ENCODE assay signal across 10 mouse cellular contexts in genomic region chr17:73258620-73259019, GRCm38 (mm10).
A peak's percentile ranks its signal among the peaks of the same experiment; 100 is the strongest.
DNase-seq lines count a peak whose midpoint lies in the region; ATAC-seq and TF ChIP-seq lines count a peak whose summit lies in the region.
"Had no signal": no experiment of that assay in that cellular context is flagged by ENCODE, and none has a peak within 500 bp of the region (broad histone marks: within the 10 kb centered on the region; RNA-seq: fewer than 3 reads in every experiment).

No protein-coding gene starts in this region.

- no peak overlapping the region for H3K27ac ChIP-seq in kidney, embryonic 15.5 days
- 0 out of 2 replicates have a peak overlapping the region, but pooled peaks have one; percentile 27 for H3K27ac ChIP-seq in bone marrow, adult 2 months (ENCODE audit: control insufficient read depth, insufficient read depth, low read depth, low read length, poor library complexity)
- H3K27ac ChIP-seq in intestine, embryonic 16.5 days (ENCODE audit: low read length): no peak overlapping the region
- no peak overlapping the region for H3K27ac ChIP-seq in cerebellum, adult 2 months (ENCODE audit: insufficient read depth, low read length)
- H3K27ac ChIP-seq: macrophage had no signal

- no peak for TF ChIP-seq POLR2A in bone marrow, adult 2 months (IDR thresholded peaks at IDR 0.05; ENCODE audit: borderline replicate concordance, control insufficient read depth, low read depth, low read length)
- no peak for TF ChIP-seq POLR2A in cerebellum, adult 2 months (IDR thresholded peaks at IDR 0.05; ENCODE audit: borderline replicate concordance, insufficient read depth, low read length)

- no peak for TF ChIP-seq CTCF in bone marrow, adult 2 months (IDR thresholded peaks at IDR 0.05; ENCODE audit: control insufficient read depth, insufficient read depth, low read length)
- TF ChIP-seq CTCF in cerebellum, adult 2 months (IDR thresholded peaks at IDR 0.05; ENCODE audit: borderline replicate concordance, insufficient read depth, low read depth, low read length): no peak

- no peaks in the 10 kb centered on the region for H3K9me3 ChIP-seq in kidney, embryonic 15.5 days (replicated peaks)
- H3K9me3 ChIP-seq in intestine, embryonic 16.5 days (ENCODE audit: control insufficient read depth, low read length): no peaks in the 10 kb centered on the region

- no peak for DNase-seq in kidney, adult 8-10 months
- DNase-seq in splenic B cell, adult 2 months (ENCODE audit: low read depth, low spot score): peak; percentile 72
- DNase-seq in cerebellum, adult 2 months: no peak
- DNase-seq in cerebellum, adult 9-10 months: no peak

- 10% methylated on average over 12 of the region's 12 CpGs for WGBS in kidney, embryonic 15.5 days
- 12% methylated on average over 12 of the region's 12 CpGs for WGBS in bone marrow, adult 2 months
- WGBS in intestine, embryonic 16.5 days: 20% methylated on average over 12 of the region's 12 CpGs
- WGBS in cerebellum, adult 2 months: 58% methylated on average over 12 of the region's 12 CpGs

- H3K9ac ChIP-seq in kidney, embryonic 15.5 days: no peak overlapping the region
- H3K9ac ChIP-seq in intestine, embryonic 16.5 days (ENCODE audit: low read depth, low read length): no peak overlapping the region

- H3K36me3 ChIP-seq in kidney, embryonic 15.5 days: no peaks in the 10 kb centered on the region
- H3K36me3 ChIP-seq in intestine, embryonic 16.5 days (ENCODE audit: control insufficient read depth, insufficient read depth, low read length): no peaks in the 10 kb centered on the region
- H3K36me3 ChIP-seq in splenic B cell, adult 2 months (ENCODE audit: control insufficient read depth, insufficient read depth, low read length, poor library complexity, severe bottlenecking): no peaks in the 10 kb centered on the region

- ATAC-seq in kidney, embryonic 15.5 days (replicated peaks; ENCODE audit: low FRiP score): peak; percentile 43; the same call in 1 of the 2 replicates
- ATAC-seq in intestine, embryonic 16.5 days: peak; percentile 89
- no peak for ATAC-seq in erythroblast, adult 5-6 weeks (replicated peaks; ENCODE audit: low FRiP score, poor library complexity, severe bottlenecking)

- H3K27me3 ChIP-seq in kidney, embryonic 15.5 days: no peaks in the 10 kb centered on the region
- no peaks in the 10 kb centered on the region for H3K27me3 ChIP-seq in intestine, embryonic 16.5 days (replicated peaks; ENCODE audit: control insufficient read depth, insufficient read depth, low read length)
- H3K27me3 ChIP-seq in splenic B cell, adult 2 months (ENCODE audit: control insufficient read depth, insufficient read depth, low read length, poor library complexity, severe bottlenecking): no peaks in the 10 kb centered on the region
- no peaks in the 10 kb centered on the region for H3K27me3 ChIP-seq in cerebellum, adult 2 months (ENCODE audit: control insufficient read depth, insufficient read depth, low read length)

- H3K4me2 ChIP-seq in kidney, embryonic 15.5 days: peak overlapping the region; percentile 40
- H3K4me2 ChIP-seq in intestine, embryonic 16.5 days (ENCODE audit: low read depth, low read length): peak overlapping the region; percentile 19; the same call in 1 of the 2 replicates
- H3K4me2 ChIP-seq: heart, embryonic 11.5 days had no signal

- H3K4me3 ChIP-seq in kidney, embryonic 15.5 days (replicated peaks): no peak overlapping the region
- no peak overlapping the region for H3K4me3 ChIP-seq in bone marrow, adult 2 months (replicated peaks; ENCODE audit: control insufficient read depth, low read depth, low read length)
- no peak overlapping the region for H3K4me3 ChIP-seq in intestine, embryonic 16.5 days (ENCODE audit: low read length)
- no peak overlapping the region for H3K4me3 ChIP-seq in cerebellum, adult 2 months (replicated peaks; ENCODE audit: insufficient read depth, low read depth, low read length)

- peaks cover 10% of the 10 kb centered on the region for H3K4me1 ChIP-seq in kidney, embryonic 15.5 days
- H3K4me1 ChIP-seq in bone marrow, adult 2 months (ENCODE audit: control insufficient read depth, insufficient read depth, low read length): peaks cover 2% of the 10 kb centered on the region; the same call in 1 of the 2 replicates
- peaks cover 8% of the 10 kb centered on the region for H3K4me1 ChIP-seq in intestine, embryonic 16.5 days (ENCODE audit: control insufficient read depth, insufficient read depth, low read length)
- H3K4me1 ChIP-seq in cerebellum, adult 2 months (ENCODE audit: control insufficient read depth, insufficient read depth, low read length): no peaks in the 10 kb centered on the region
